Mouse (Mus musculus): ENCODE measurements around the gene Clcn1.

GRCm38 (mm10) chr6:42355794-42356600 lies 69.5 kb downstream of the Clcn1 start:
- TF ChIP-seq EP300 (IDR thresholded peaks at IDR 0.05; ENCODE audit: low read depth) (no peak), CTCF (IDR thresholded peaks at IDR 0.05; ENCODE audit: low read depth) (no peak)
